Mouse (Mus musculus): ENCODE results near the gene Ssb.

Ssb gene

GRCm38 (mm10) chr2:69861485-69862091 lies at the start of gene Ssb:
Gene Ssb, plus strand, starts transcription at chr2:69861562.
- DNase-seq (ENCODE audit: extremely low spot score, low spot score): peak; percentile 88

GRCm38 (mm10) chr2:69816575-69816974 lies 44.8 kb upstream of the Ssb start:
- DNase-seq (ENCODE audit: extremely low spot score, low spot score): no peak

GRCm38 (mm10) chr2:69818350-69819085 lies 42.8 kb upstream of the Ssb start:
- DNase-seq (ENCODE audit: extremely low spot score, low spot score): no peak

- no peak for DNase-seq (ENCODE audit: extremely low spot score, low spot score)
These were observed 41.2 kb upstream of the Ssb start for GRCm38 (mm10) chr2:69820201-69820600.

GRCm38 (mm10) chr2:69821711-69822110 lies 39.7 kb upstream of the Ssb start, which contains the start of gene Klhl23:
Gene Klhl23, plus strand, starts transcription at chr2:69821944.
- DNase-seq (ENCODE audit: extremely low spot score, low spot score): peak; percentile 31

- DNase-seq (ENCODE audit: extremely low spot score, low spot score): peak; percentile 82
These were observed 38.8 kb upstream of the Ssb start for GRCm38 (mm10) chr2:69822361-69823128.

- peak; percentile 74 for DNase-seq (ENCODE audit: extremely low spot score, low spot score)
These were observed 38.2 kb upstream of the Ssb start for GRCm38 (mm10) chr2:69823129-69823677.

- DNase-seq (ENCODE audit: extremely low spot score, low spot score): no peak
These were observed 35.5 kb upstream of the Ssb start for GRCm38 (mm10) chr2:69825898-69826297.

- DNase-seq (ENCODE audit: extremely low spot score, low spot score): no peak
These were observed 35.0 kb upstream of the Ssb start for GRCm38 (mm10) chr2:69826380-69826779.

- no peak for DNase-seq (ENCODE audit: extremely low spot score, low spot score)
These were observed 33.3 kb upstream of the Ssb start for GRCm38 (mm10) chr2:69828031-69828430.

GRCm38 (mm10) chr2:69829680-69830079 lies 31.7 kb upstream of the Ssb start:
- DNase-seq (ENCODE audit: extremely low spot score, low spot score): no peak

GRCm38 (mm10) chr2:69830116-69830515 lies 31.2 kb upstream of the Ssb start:
- DNase-seq (ENCODE audit: extremely low spot score, low spot score): no peak

GRCm38 (mm10) chr2:69837244-69837967 lies 24.0 kb upstream of the Ssb start:
- no peak for DNase-seq (ENCODE audit: extremely low spot score, low spot score)

GRCm38 (mm10) chr2:69837996-69838395 lies 23.4 kb upstream of the Ssb start:
- DNase-seq (ENCODE audit: extremely low spot score, low spot score): no peak

GRCm38 (mm10) chr2:69838707-69839106 lies 22.7 kb upstream of the Ssb start:
- no peak for DNase-seq (ENCODE audit: extremely low spot score, low spot score)

- no peak for DNase-seq (ENCODE audit: extremely low spot score, low spot score)
These were observed 21.1 kb upstream of the Ssb start for GRCm38 (mm10) chr2:69840261-69840660.

GRCm38 (mm10) chr2:69849215-69849614 lies 12.1 kb upstream of the Ssb start:
- DNase-seq (ENCODE audit: extremely low spot score, low spot score): no peak

- DNase-seq (ENCODE audit: extremely low spot score, low spot score): no peak
These were observed 9.8 kb upstream of the Ssb start for GRCm38 (mm10) chr2:69851427-69852058.

- DNase-seq (ENCODE audit: extremely low spot score, low spot score): no peak
These were observed 5.0 kb upstream of the Ssb start for GRCm38 (mm10) chr2:69856392-69856791.

- DNase-seq (ENCODE audit: extremely low spot score, low spot score): no peak
These were observed 3.5 kb upstream of the Ssb start for GRCm38 (mm10) chr2:69857882-69858281.

- peak; percentile 40 for DNase-seq (ENCODE audit: extremely low spot score, low spot score)
These were observed 350 bp upstream of the Ssb start for GRCm38 (mm10) chr2:69860972-69861452.
